Mouse (Mus musculus) olfactory bulb, adult 2 months (tissue): Measurements from ENCODE around the gene Plcb1.

ENCODE experiments used
- CTCF ChIP-seq: fragments of 200-500 bp; IDR thresholded peaks from 2 replicates; pipeline ENCODE4 v1.5.1; 2012; ENCODE audit warnings: low read depth, mild to moderate bottlenecking, low read length, moderate library complexity; ENCODE audit not compliant: insufficient read depth
- POLR2A ChIP-seq: fragments of 200-500 bp; IDR thresholded peaks from 2 replicates; pipeline ENCODE4 v1.6.1; 2012; ENCODE audit warnings: mild to moderate bottlenecking, low read depth, low read length, moderate library complexity; ENCODE audit not compliant: insufficient read depth

DNA sequence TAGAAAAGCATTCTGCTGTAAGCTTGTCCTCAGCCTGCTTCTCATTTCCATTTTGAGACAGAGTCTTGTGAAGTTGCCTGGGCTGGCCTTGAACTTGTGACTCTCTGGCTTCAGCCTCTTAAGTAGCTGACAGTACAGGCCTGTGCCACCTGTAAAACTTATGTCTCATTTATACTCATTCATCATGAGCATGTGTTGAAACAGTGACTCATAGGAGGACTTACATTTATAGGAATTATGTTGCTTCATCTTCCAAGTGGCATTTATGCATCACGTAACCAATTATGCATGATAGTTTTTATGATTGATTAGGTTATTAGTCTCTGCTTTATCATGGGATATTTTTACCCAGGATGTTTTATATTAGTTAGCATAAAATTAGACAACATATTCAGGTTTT is 667.7 kb downstream of the Plcb1 start:
- no peak for TF ChIP-seq POLR2A
- TF ChIP-seq CTCF = no peak
